Mouse (Mus musculus): ENCODE measurements around the gene Ogfr. TPM values are rescaled to one million over a fixed set of nuclear protein-coding genes. Genes with fewer than 3 reads are reported as not detected.

Ogfr gene
- polyA plus RNA-seq, 1 experiment from 2014 or later: 53.5 TPM

- Histone ChIP-seq H3K27me3 (replicated peaks) (peaks cover 45% of the 10 kb centered on the region), H3K27ac (replicated peaks) (no peak overlapping the region), H3K4me1 (peaks cover 21% of the 10 kb centered on the region), H3K4me2 (no peak overlapping the region), H3K36me3 (no peaks in the 10 kb centered on the region), H3K4me3 (no peak overlapping the region), H3K9ac (no peak overlapping the region), H3K9me3 (no peaks in the 10 kb centered on the region)
- 29% methylated on average over 13 of the region's 13 CpGs for WGBS
- ATAC-seq (ENCODE audit: extremely low read depth, insufficient number of reproducible peaks, low FRiP score, low TSS enrichment): no peak
Observed at GRCm38 (mm10) chr2:180566240-180566913, 22.7 kb upstream of the Ogfr start.

DNA sequence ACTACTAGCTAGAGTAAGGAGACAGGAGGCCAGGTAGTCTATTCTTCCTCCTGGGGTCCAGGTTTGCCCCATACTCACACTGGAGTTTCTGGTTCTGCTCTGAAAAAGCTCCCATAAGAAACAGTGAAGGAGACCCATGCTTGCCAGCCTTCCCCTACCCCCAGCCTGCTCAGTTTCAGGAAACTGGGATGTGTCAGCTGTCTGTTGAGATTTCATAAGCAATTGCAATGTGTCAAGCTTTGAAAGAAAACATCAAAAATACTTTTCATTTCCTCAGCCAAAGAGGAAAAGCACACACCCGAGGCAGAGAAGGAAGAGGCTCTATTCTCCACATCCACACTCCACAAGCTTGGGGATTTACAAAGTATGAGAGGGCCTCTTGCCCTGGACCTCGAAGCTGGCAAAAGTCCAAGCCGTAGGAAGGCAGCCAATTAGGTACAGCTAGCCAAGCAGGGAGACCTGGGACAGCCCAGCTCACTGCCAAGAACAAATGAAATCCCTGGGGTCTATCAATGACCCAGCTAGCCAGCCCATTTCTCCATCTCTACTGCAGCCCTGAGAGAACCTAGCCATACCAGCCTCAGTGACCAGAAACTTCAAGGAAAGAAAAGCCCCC lies 19.9 kb upstream of the Ogfr start:
- 13% methylated on average over 3 of the region's 3 CpGs for WGBS
- Histone ChIP-seq H3K9ac (no peak overlapping the region), H3K4me1 (peaks cover 21% of the 10 kb centered on the region), H3K36me3 (no peaks in the 10 kb centered on the region), H3K4me2 (no peak overlapping the region), H3K27me3 (replicated peaks) (peaks cover 39% of the 10 kb centered on the region), H3K4me3 (no peak overlapping the region), H3K27ac (replicated peaks) (0 out of 2 replicates have a peak overlapping the region, but pooled peaks have one; percentile 0), H3K9me3 (no peaks in the 10 kb centered on the region)
- ATAC-seq (ENCODE audit: extremely low read depth, insufficient number of reproducible peaks, low FRiP score, low TSS enrichment): peak; percentile 54; the same call in 1 of the 2 replicates

GRCm38 (mm10) chr2:180576482-180576881 lies 12.6 kb upstream of the Ogfr start:
- no peaks in the 10 kb centered on the region for H3K9me3 ChIP-seq
- no peak overlapping the region for H3K27ac ChIP-seq (replicated peaks)
- no peak overlapping the region for H3K4me3 ChIP-seq
- 34% methylated on average over 4 of the region's 4 CpGs for WGBS
- no peaks in the 10 kb centered on the region for H3K36me3 ChIP-seq
- peaks cover 23% of the 10 kb centered on the region for H3K27me3 ChIP-seq (replicated peaks)
- H3K9ac ChIP-seq: no peak overlapping the region
- no peak overlapping the region for H3K4me2 ChIP-seq
- no peak for ATAC-seq (ENCODE audit: extremely low read depth, insufficient number of reproducible peaks, low FRiP score, low TSS enrichment)
- H3K4me1 ChIP-seq: no peaks in the 10 kb centered on the region

GRCm38 (mm10) chr2:180578686-180579085 lies 10.4 kb upstream of the Ogfr start:
- 4% methylated on average over 3 of the region's 3 CpGs for WGBS
- no peak overlapping the region for H3K27ac ChIP-seq (replicated peaks)
- peaks cover 17% of the 10 kb centered on the region for H3K27me3 ChIP-seq (replicated peaks)
- H3K36me3 ChIP-seq: no peaks in the 10 kb centered on the region
- peaks cover 11% of the 10 kb centered on the region for H3K4me1 ChIP-seq
- no peak for ATAC-seq (ENCODE audit: extremely low read depth, insufficient number of reproducible peaks, low FRiP score, low TSS enrichment)
- H3K9me3 ChIP-seq: no peaks in the 10 kb centered on the region
- no peak overlapping the region for H3K9ac ChIP-seq
- no peak overlapping the region for H3K4me2 ChIP-seq
- H3K4me3 ChIP-seq: no peak overlapping the region

GRCm38 (mm10) chr2:180581002-180581401 lies 8.0 kb upstream of the Ogfr start, which contains the start of gene Mrgbp:
TSS of gene Mrgbp (plus strand) at chr2:180581304.
- peak within 1 kb of the TSS; percentile 47; the same call in 1 of the 2 replicates for H3K9ac ChIP-seq
- peak within 1 kb of the TSS; percentile 92 for H3K4me2 ChIP-seq
- ATAC-seq (ENCODE audit: extremely low read depth, insufficient number of reproducible peaks, low FRiP score, low TSS enrichment): no peak
- H3K4me1 ChIP-seq: peaks cover 16% of the 10 kb centered on the region
- H3K36me3 ChIP-seq: peaks cover 16% of the 10 kb centered on the region
- 68% methylated on average over 3 of the region's 3 CpGs for WGBS
- H3K27ac ChIP-seq (replicated peaks): no peak within 1 kb of the TSS
- no peak within 1 kb of the TSS for H3K4me3 ChIP-seq
- H3K27me3 ChIP-seq (replicated peaks): peaks cover 17% of the 10 kb centered on the region
- no peaks in the 10 kb centered on the region for H3K9me3 ChIP-seq

DNA sequence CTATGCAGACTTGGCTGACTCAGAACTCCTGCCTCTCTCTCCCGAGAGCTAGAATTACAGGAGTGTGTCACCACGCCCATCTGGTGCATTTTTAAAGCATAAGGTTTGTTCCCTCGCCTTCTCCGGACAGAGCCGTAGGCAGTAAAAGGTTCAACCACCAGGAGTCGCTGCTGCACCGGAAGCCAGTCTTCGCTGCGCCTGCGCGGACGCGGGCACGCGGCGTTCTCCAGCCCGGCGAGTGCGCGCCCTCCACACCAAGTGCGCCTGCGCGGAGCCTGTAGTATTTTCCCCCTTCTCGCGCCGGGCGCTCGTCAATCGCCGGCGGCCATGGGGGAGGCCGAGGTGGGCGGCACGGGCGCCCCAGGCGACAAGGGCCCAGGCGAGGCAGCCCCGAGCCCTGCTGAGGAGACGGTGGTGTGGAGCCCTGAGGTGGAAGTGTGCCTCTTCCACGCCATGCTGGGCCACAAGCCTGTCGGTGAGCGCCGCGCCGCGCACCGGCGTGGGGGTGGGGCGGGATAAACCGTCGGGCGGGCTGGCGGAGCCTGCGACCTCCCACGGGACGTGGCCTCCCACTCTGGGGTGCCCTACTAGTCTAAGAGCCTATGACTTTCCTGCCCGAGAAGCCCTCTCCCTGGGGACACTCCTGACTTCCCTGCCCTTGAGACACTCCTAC lies 6.4 kb upstream of the Ogfr start:
- Histone ChIP-seq H3K9ac (peak overlapping the region; percentile 98), H3K36me3 (peaks cover 26% of the 10 kb centered on the region), H3K27ac (replicated peaks) (peak overlapping the region; percentile 73), H3K27me3 (replicated peaks) (peaks cover 17% of the 10 kb centered on the region), H3K4me3 (peak overlapping the region; percentile 93), H3K9me3 (no peaks in the 10 kb centered on the region), H3K4me1 (peaks cover 16% of the 10 kb centered on the region), H3K4me2 (peak overlapping the region; percentile 92)
- peak; percentile 78 for ATAC-seq (ENCODE audit: extremely low read depth, insufficient number of reproducible peaks, low FRiP score, low TSS enrichment)
- under 1% methylated on average over 56 of the region's 57 CpGs for WGBS

DNA sequence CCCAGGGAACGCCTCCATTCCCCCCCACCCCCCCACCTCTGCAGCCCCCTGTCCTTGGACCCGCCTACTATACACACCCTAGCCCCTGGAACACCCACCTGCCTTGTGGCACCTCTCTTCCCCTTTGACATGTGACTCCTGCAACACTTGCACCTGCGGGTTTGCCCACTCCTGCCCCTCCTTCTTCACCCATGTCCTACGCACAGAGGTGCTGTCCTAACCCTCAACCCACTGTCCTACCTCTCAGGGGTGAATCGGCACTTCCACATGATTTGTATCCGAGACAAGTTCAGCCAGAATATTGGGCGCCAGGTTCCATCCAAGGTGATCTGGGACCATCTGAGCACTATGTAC lies 5.9 kb upstream of the Ogfr start:
- WGBS: 28% methylated on average over 7 of the region's 7 CpGs
- peak overlapping the region; percentile 98 for H3K9ac ChIP-seq
- ATAC-seq (ENCODE audit: extremely low read depth, insufficient number of reproducible peaks, low FRiP score, low TSS enrichment): no peak
- peaks cover 26% of the 10 kb centered on the region for H3K36me3 ChIP-seq
- H3K9me3 ChIP-seq: no peaks in the 10 kb centered on the region
- peak overlapping the region; percentile 92 for H3K4me2 ChIP-seq
- H3K27ac ChIP-seq (replicated peaks): peak overlapping the region; percentile 73
- peak overlapping the region; percentile 93 for H3K4me3 ChIP-seq
- H3K4me1 ChIP-seq: peaks cover 16% of the 10 kb centered on the region
- peaks cover 17% of the 10 kb centered on the region for H3K27me3 ChIP-seq (replicated peaks)

- Histone ChIP-seq H3K4me2 (peak overlapping the region; percentile 81), H3K36me3 (peaks cover 56% of the 10 kb centered on the region), H3K4me3 (peak overlapping the region; percentile 98), H3K27ac (replicated peaks) (peak overlapping the region; percentile 93), H3K27me3 (replicated peaks) (no peaks in the 10 kb centered on the region), H3K4me1 (peaks cover 17% of the 10 kb centered on the region), H3K9ac (peak overlapping the region; percentile 96), H3K9me3 (no peaks in the 10 kb centered on the region)
- WGBS: 44% methylated on average over 6 of the region's 6 CpGs
- 0 out of 2 replicates have a peak, but pooled peaks have one; percentile 4 for ATAC-seq (ENCODE audit: extremely low read depth, insufficient number of reproducible peaks, low FRiP score, low TSS enrichment)
Observed at GRCm38 (mm10) chr2:180588736-180589122, 316 bp upstream of the Ogfr start.

DNA sequence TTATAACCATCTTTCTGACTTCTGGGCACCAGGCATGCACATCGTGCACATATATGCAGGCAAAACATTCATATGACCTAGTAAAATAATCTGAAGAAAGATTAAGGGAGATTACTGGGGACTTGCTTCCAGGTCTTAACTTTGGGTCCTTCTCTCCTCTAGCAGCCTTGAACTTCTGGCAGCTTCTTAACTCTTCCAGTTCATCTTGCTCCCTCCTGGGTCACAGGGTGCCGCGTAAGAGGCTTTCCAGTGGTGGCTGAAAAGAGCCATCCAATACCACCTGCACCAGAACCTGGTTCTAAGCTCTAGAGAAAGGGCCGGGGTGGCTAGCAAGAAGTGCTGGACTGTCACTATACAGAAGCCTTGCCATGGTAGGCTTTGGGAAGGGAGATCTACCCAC lies 8.4 kb downstream of the Ogfr start, which contains the start of gene Col9a3:
Gene Col9a3, plus strand, starts transcription at position 301 of the 400 bp plus-strand sequence.
- ATAC-seq (ENCODE audit: extremely low read depth, insufficient number of reproducible peaks, low FRiP score, low TSS enrichment): no peak
- H3K4me1 ChIP-seq: peaks cover 26% of the 10 kb centered on the region
- peak within 1 kb of the TSS; percentile 72 for H3K4me2 ChIP-seq
- H3K27ac ChIP-seq (replicated peaks): peak within 1 kb of the TSS; percentile 13; the same call in 1 of the 2 replicates
- no peaks in the 10 kb centered on the region for H3K9me3 ChIP-seq
- H3K36me3 ChIP-seq: peaks cover 37% of the 10 kb centered on the region
- H3K4me3 ChIP-seq: peak within 1 kb of the TSS; percentile 50
- WGBS: 40% methylated on average over 4 of the region's 4 CpGs
- peaks cover 56% of the 10 kb centered on the region for H3K27me3 ChIP-seq (replicated peaks)
- H3K9ac ChIP-seq: peak within 1 kb of the TSS; percentile 74

- peaks cover 26% of the 10 kb centered on the region for H3K4me1 ChIP-seq
- H3K27me3 ChIP-seq (replicated peaks): peaks cover 56% of the 10 kb centered on the region
- H3K36me3 ChIP-seq: peaks cover 30% of the 10 kb centered on the region
- H3K9me3 ChIP-seq: no peaks in the 10 kb centered on the region
- peak overlapping the region; percentile 74 for H3K9ac ChIP-seq
- no peak for ATAC-seq (ENCODE audit: extremely low read depth, insufficient number of reproducible peaks, low FRiP score, low TSS enrichment)
- peak overlapping the region; percentile 50 for H3K4me3 ChIP-seq
- H3K4me2 ChIP-seq: peak overlapping the region; percentile 72
- peak overlapping the region; percentile 13; the same call in 1 of the 2 replicates for H3K27ac ChIP-seq (replicated peaks)
- WGBS: 2% methylated on average over 41 of the region's 41 CpGs
Observed at GRCm38 (mm10) chr2:180598157-180598705, 9.2 kb downstream of the Ogfr start.

DNA sequence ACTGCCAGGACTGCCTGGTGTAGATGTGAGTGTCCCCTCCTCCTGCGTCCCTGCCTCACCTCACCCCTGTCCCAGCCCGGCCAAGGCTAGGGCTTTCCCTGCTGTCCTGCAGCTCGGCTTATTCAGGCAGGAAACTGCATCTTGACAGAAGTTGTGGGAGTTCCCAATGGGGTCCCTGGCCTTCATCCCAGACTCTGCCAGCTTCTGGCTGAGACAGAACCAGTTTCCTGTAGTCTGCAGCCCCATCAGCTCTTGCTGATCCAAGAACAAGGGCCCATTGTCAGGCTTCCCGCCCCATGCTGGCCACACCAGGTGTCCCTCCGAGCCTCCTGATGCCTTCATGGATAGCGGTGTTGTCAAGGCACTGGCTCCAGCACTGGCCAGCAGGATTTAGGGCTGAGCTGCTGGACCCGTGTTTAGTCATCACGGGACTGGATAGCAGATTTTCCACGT lies 11.6 kb downstream of the Ogfr start:
- Histone ChIP-seq H3K9me3 (no peaks in the 10 kb centered on the region), H3K27ac (replicated peaks) (peak overlapping the region; percentile 58), H3K36me3 (peaks cover 6% of the 10 kb centered on the region), H3K4me1 (peaks cover 38% of the 10 kb centered on the region), H3K4me2 (no peak overlapping the region; the same call in 1 of the 2 replicates), H3K27me3 (replicated peaks) (peaks cover 56% of the 10 kb centered on the region), H3K9ac (no peak overlapping the region), H3K4me3 (no peak overlapping the region)
- ATAC-seq (ENCODE audit: extremely low read depth, insufficient number of reproducible peaks, low FRiP score, low TSS enrichment): no peak
- WGBS: 16% methylated on average over 9 of the region's 9 CpGs
